Mouse (Mus musculus): ENCODE data around the gene Olfr733. TPM values are rescaled to one million over a fixed set of nuclear protein-coding genes. Genes with fewer than 3 reads are reported as not detected.

Olfr733 gene
- polyA plus RNA-seq (2015; fragmentation: Nextera tagmentation; extraction: Ambion mirVana): not detected in 2 replicates

GRCm38 (mm10) chr14:50301422-50301821, at the start of gene Olfr733:
Gene Olfr733, minus strand, starts transcription at chr14:50301522.
- Histone ChIP-seq H3K4me2 (replicated peaks; ENCODE audit: low read depth) (no peak within 1 kb of the TSS), H3K36me3 (ENCODE audit: control insufficient read depth, insufficient read depth) (no peaks in the 10 kb centered on the region)
- no peak for ATAC-seq

GRCm38 (mm10) chr14:50348796-50349195, 47.5 kb upstream of the Olfr733 start, which contains the start of gene Olfr735:
Gene Olfr735, minus strand, starts transcription at chr14:50348872.
- H3K4me2 ChIP-seq (replicated peaks; ENCODE audit: low read depth): no peak within 1 kb of the TSS
- H3K4me1 ChIP-seq (replicated peaks; ENCODE audit: control insufficient read depth, insufficient read depth, low read length): no peaks in the 10 kb centered on the region
- WGBS: 90% methylated on average over 2 of the region's 2 CpGs
- H3K4me3 ChIP-seq (ENCODE audit: low read depth, low read length): no peak within 1 kb of the TSS
- H3K9me3 ChIP-seq (ENCODE audit: control insufficient read depth): no peaks in the 10 kb centered on the region
- no peaks in the 10 kb centered on the region for H3K27me3 ChIP-seq (replicated peaks; ENCODE audit: control insufficient read depth, insufficient read depth, low read length)
- no peaks in the 10 kb centered on the region for H3K36me3 ChIP-seq (ENCODE audit: control insufficient read depth, insufficient read depth)
- H3K27ac ChIP-seq (ENCODE audit: low read depth, low read length): no peak within 1 kb of the TSS
- no peak for TF ChIP-seq CTCF (IDR thresholded peaks at IDR 0.05; ENCODE audit: low read depth)
- no peak within 1 kb of the TSS for H3K9ac ChIP-seq (ENCODE audit: low read depth, low read length)
- ATAC-seq: no peak

More at GRCm38 (mm10) chr14:50301422-50301821, at the start of gene Olfr733:
- Histone ChIP-seq H3K4me1 (replicated peaks; ENCODE audit: control insufficient read depth, insufficient read depth, low read length) (no peaks in the 10 kb centered on the region), H3K4me3 (ENCODE audit: low read depth, low read length) (no peak within 1 kb of the TSS), H3K9ac (ENCODE audit: low read depth, low read length) (no peak within 1 kb of the TSS), H3K9me3 (ENCODE audit: control insufficient read depth) (no peaks in the 10 kb centered on the region), H3K27me3 (replicated peaks; ENCODE audit: control insufficient read depth, insufficient read depth, low read length) (no peaks in the 10 kb centered on the region), H3K27ac (ENCODE audit: low read depth, low read length) (no peak within 1 kb of the TSS)
- no peak for TF ChIP-seq CTCF (IDR thresholded peaks at IDR 0.05; ENCODE audit: low read depth)

DNA sequence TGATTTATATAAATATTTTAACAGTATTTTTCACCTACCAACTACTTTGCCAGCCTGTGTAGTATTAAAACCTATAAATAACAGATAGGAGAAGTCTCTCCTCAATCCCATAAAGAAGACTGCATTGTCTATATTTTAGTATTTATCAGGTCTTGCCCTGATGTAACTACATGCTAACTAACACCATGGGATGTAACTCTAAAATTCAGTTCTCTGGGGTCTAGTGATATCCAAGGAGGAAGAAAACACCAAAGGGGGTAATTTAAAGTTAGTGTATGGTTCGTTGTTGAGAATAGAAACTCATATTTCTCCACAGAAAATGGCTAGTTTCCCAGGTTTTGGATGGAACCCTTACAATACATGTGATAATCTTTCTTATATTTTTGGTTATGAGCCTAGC, 25.3 kb upstream of the Olfr733 start, which contains the start of gene Olfr734:
Gene Olfr734, minus strand, starts transcription at position 101 of the 400 bp plus-strand sequence.
- ATAC-seq: no peak
- no peaks in the 10 kb centered on the region for H3K27me3 ChIP-seq (replicated peaks; ENCODE audit: control insufficient read depth, insufficient read depth, low read length)
- no peak within 1 kb of the TSS for H3K9ac ChIP-seq (ENCODE audit: low read depth, low read length)
- no peak within 1 kb of the TSS for H3K4me3 ChIP-seq (ENCODE audit: low read depth, low read length)
- TF ChIP-seq CTCF (IDR thresholded peaks at IDR 0.05; ENCODE audit: low read depth): no peak
- H3K9me3 ChIP-seq (ENCODE audit: control insufficient read depth): no peaks in the 10 kb centered on the region
- no peaks in the 10 kb centered on the region for H3K4me1 ChIP-seq (replicated peaks; ENCODE audit: control insufficient read depth, insufficient read depth, low read length)
- H3K27ac ChIP-seq (ENCODE audit: low read depth, low read length): no peak within 1 kb of the TSS
- no peaks in the 10 kb centered on the region for H3K36me3 ChIP-seq (ENCODE audit: control insufficient read depth, insufficient read depth)
- H3K4me2 ChIP-seq (replicated peaks; ENCODE audit: low read depth): no peak within 1 kb of the TSS
- 41% methylated on average over 1 of the region's 1 CpGs for WGBS

- Histone ChIP-seq H3K9ac (ENCODE audit: low read depth, low read length) (no peak within 1 kb of the TSS), H3K27me3 (replicated peaks; ENCODE audit: control insufficient read depth, insufficient read depth, low read length) (no peaks in the 10 kb centered on the region), H3K9me3 (ENCODE audit: control insufficient read depth) (no peaks in the 10 kb centered on the region), H3K4me1 (replicated peaks; ENCODE audit: control insufficient read depth, insufficient read depth, low read length) (no peaks in the 10 kb centered on the region), H3K27ac (ENCODE audit: low read depth, low read length) (no peak within 1 kb of the TSS), H3K36me3 (ENCODE audit: control insufficient read depth, insufficient read depth) (no peaks in the 10 kb centered on the region), H3K4me2 (replicated peaks; ENCODE audit: low read depth) (no peak within 1 kb of the TSS), H3K4me3 (ENCODE audit: low read depth, low read length) (no peak within 1 kb of the TSS)
- 88% methylated on average over 1 of the region's 1 CpGs for WGBS
- TF ChIP-seq CTCF (IDR thresholded peaks at IDR 0.05; ENCODE audit: low read depth): no peak
- no peak for ATAC-seq
Measured at GRCm38 (mm10) chr14:50284106-50284505, 17.2 kb downstream of the Olfr733 start, which contains the start of gene Olfr732. Gene Olfr732, minus strand, starts transcription at chr14:50284206.

Other genes starting within 250 kb of the Olfr733 start
- gene Olfr726, start 210.6 kb downstream of the Olfr733 start, polyA plus RNA-seq (2015; fragmentation: Nextera tagmentation; extraction: Ambion mirVana): not detected in 2 replicates
- gene Olfr727, start 178.3 kb downstream of the Olfr733 start, polyA plus RNA-seq (2015; fragmentation: Nextera tagmentation; extraction: Ambion mirVana): not detected in 2 replicates
- gene Olfr728, start 158.8 kb downstream of the Olfr733 start, polyA plus RNA-seq (2015; fragmentation: Nextera tagmentation; extraction: Ambion mirVana): not detected in 2 replicates
- not detected in 2 replicates for gene Olfr729, start 148.6 kb downstream of the Olfr733 start, polyA plus RNA-seq (2015; fragmentation: Nextera tagmentation; extraction: Ambion mirVana)
- not detected in 2 replicates for gene Olfr730, start 113.3 kb downstream of the Olfr733 start, polyA plus RNA-seq (2015; fragmentation: Nextera tagmentation; extraction: Ambion mirVana)
- gene Olfr731, start 59.7 kb downstream of the Olfr733 start, polyA plus RNA-seq (2015; fragmentation: Nextera tagmentation; extraction: Ambion mirVana): not detected in 2 replicates
- gene Olfr732, start 17.3 kb downstream of the Olfr733 start, polyA plus RNA-seq (2015; fragmentation: Nextera tagmentation; extraction: Ambion mirVana): not detected in 2 replicates
- gene Olfr734, start 25.2 kb upstream of the Olfr733 start, polyA plus RNA-seq (2015; fragmentation: Nextera tagmentation; extraction: Ambion mirVana): not detected in 2 replicates
- gene Olfr735, start 47.4 kb upstream of the Olfr733 start, polyA plus RNA-seq (2015; fragmentation: Nextera tagmentation; extraction: Ambion mirVana): not detected in 2 replicates
- 0.07 and 0.08 TPM in 2 replicates for gene Tlr11, start 56.4 kb upstream of the Olfr733 start, polyA plus RNA-seq (2015; fragmentation: Nextera tagmentation; extraction: Ambion mirVana)
- gene Olfr736, start 79.6 kb upstream of the Olfr733 start, polyA plus RNA-seq (2015; fragmentation: Nextera tagmentation; extraction: Ambion mirVana): not detected in 2 replicates
- not detected in 2 replicates for gene Olfr738, start 106.0 kb upstream of the Olfr733 start, polyA plus RNA-seq (2015; fragmentation: Nextera tagmentation; extraction: Ambion mirVana)
- gene Olfr739, start 117.1 kb upstream of the Olfr733 start, polyA plus RNA-seq (2015; fragmentation: Nextera tagmentation; extraction: Ambion mirVana): not detected in 2 replicates
- gene Olfr740, start 144.0 kb upstream of the Olfr733 start, polyA plus RNA-seq (2015; fragmentation: Nextera tagmentation; extraction: Ambion mirVana): not detected in 2 replicates
- gene Olfr741, start 171.2 kb upstream of the Olfr733 start, polyA plus RNA-seq (2015; fragmentation: Nextera tagmentation; extraction: Ambion mirVana): not detected in 2 replicates
- not detected in 2 replicates for gene Olfr742, start 202.1 kb upstream of the Olfr733 start, polyA plus RNA-seq (2015; fragmentation: Nextera tagmentation; extraction: Ambion mirVana)
- not detected in 2 replicates for gene Olfr743, start 220.3 kb upstream of the Olfr733 start, polyA plus RNA-seq (2015; fragmentation: Nextera tagmentation; extraction: Ambion mirVana)